Mouse (Mus musculus) megakaryocyte, embryonic 14.5 days (primary cell): ENCODE results near the gene Rnls.

Experiments used
- FLI1 ChIP-seq: IDR thresholded peaks from 2 replicates; pipeline ENCODE4 v1.6.1; 2012; ENCODE audit warnings: low read length, inconsistent platforms, mixed read lengths
- GATA1 ChIP-seq: IDR thresholded peaks from 3 replicates; pipeline ENCODE4 v1.6.1; 2012; ENCODE audit warnings: mixed read lengths, low read length, inconsistent platforms, borderline replicate concordance

DNA sequence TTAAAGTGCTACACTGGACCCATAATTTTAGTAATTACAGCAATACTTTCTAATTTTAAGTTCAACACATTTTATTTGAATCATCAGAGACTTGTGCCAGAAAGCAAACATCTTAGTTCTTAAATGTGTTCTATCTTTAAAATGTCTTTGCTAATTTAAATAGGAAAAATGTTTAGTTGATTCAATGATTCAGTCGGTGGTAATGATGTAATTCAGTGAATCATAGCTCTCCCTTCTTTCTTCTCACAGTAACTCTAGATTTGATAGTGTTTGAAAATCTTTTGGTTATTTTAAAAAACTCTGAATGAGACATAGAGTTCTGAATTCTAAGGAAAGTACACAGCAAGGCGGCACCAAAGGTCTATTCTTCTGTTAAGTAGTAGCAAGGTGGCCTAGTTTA lies 23.3 kb downstream of the Rnls start:
- TF ChIP-seq GATA1: no peak
- no peak for TF ChIP-seq FLI1
